Mouse (Mus musculus) adrenal gland, postnatal 14 days (tissue): ENCODE results near the gene Dtl. TPM values are rescaled to one million over a fixed set of nuclear protein-coding genes. Genes with fewer than 3 reads are reported as not detected.

Experiments used
- DNase-seq: peaks from one replicate; pipeline ENCODE4 v3.0.0; 2021; ENCODE audit warnings: mixed read lengths
- total RNA-seq: library from RNA; stranded (reverse); gene quantifications from 2 replicates; pipeline ENCODE4 v1.2.3, GENCODE M21; 2021

Dtl gene
- total RNA-seq, 1 experiment from 2014 or later, result 7.6 TPM

GRCm38 (mm10) chr1:191581641-191582040 lies 6.3 kb upstream of the Dtl start:
- no peak for DNase-seq

GRCm38 (mm10) chr1:191579524-191579923 lies 4.2 kb upstream of the Dtl start:
- no peak for DNase-seq

GRCm38 (mm10) chr1:191574871-191575457 lies 380 bp downstream of the Dtl start:
- DNase-seq, result peak; percentile 78

GRCm38 (mm10) chr1:191573906-191574639 lies 1.3 kb downstream of the Dtl start:
- DNase-seq, result peak; percentile 7

GRCm38 (mm10) chr1:191570415-191570814 lies 4.9 kb downstream of the Dtl start:
- no peak for DNase-seq

GRCm38 (mm10) chr1:191569625-191570024 lies 5.7 kb downstream of the Dtl start:
- DNase-seq, result no peak

- peak; percentile 24 for DNase-seq
Observed at GRCm38 (mm10) chr1:191567859-191568258, 7.5 kb downstream of the Dtl start.

GRCm38 (mm10) chr1:191562823-191563365 lies 12.4 kb downstream of the Dtl start:
- peak; percentile 64 for DNase-seq

- no peak for DNase-seq
Observed at GRCm38 (mm10) chr1:191559779-191560178, 15.6 kb downstream of the Dtl start.

GRCm38 (mm10) chr1:191557109-191557508 lies 18.2 kb downstream of the Dtl start:
- peak; percentile 40 for DNase-seq

- no peak for DNase-seq
Observed at GRCm38 (mm10) chr1:191550786-191551185, 24.6 kb downstream of the Dtl start.

GRCm38 (mm10) chr1:191543747-191544146 lies 31.6 kb downstream of the Dtl start:
- no peak for DNase-seq

GRCm38 (mm10) chr1:191541619-191542018 lies 33.7 kb downstream of the Dtl start:
- DNase-seq, result no peak

- DNase-seq, result no peak
Observed at GRCm38 (mm10) chr1:191541014-191541413, 34.3 kb downstream of the Dtl start.

GRCm38 (mm10) chr1:191540300-191540699 lies 35.0 kb downstream of the Dtl start:
- no peak for DNase-seq

- DNase-seq, result no peak
Observed at GRCm38 (mm10) chr1:191534896-191535295, 40.4 kb downstream of the Dtl start.

GRCm38 (mm10) chr1:191531023-191531422 lies 44.3 kb downstream of the Dtl start:
- no peak for DNase-seq

GRCm38 (mm10) chr1:191529406-191529805 lies 45.9 kb downstream of the Dtl start:
- DNase-seq, result peak; percentile 53

GRCm38 (mm10) chr1:191527921-191528612 lies 47.3 kb downstream of the Dtl start:
- peak; percentile 50 for DNase-seq

GRCm38 (mm10) chr1:191527089-191527488 lies 48.3 kb downstream of the Dtl start:
- peak; percentile 40 for DNase-seq

GRCm38 (mm10) chr1:191521395-191521794 lies 53.9 kb downstream of the Dtl start:
- DNase-seq, result no peak

- no peak for DNase-seq
Observed at GRCm38 (mm10) chr1:191520669-191521068, 54.7 kb downstream of the Dtl start.

GRCm38 (mm10) chr1:191520194-191520593 lies 55.1 kb downstream of the Dtl start:
- DNase-seq, result no peak
